Mouse (Mus musculus) thymus, postnatal 4 days (tissue): Measurements from ENCODE around the gene Gm9803.
A peak's percentile ranks its signal among the peaks of the same experiment; 100 is the strongest.
"Not testable (repeated sequence)": the region's sequence is repeated elsewhere in the genome, so short reads cannot be mapped to it uniquely, and the experiment has no call there.

Source experiments
- DNase-seq: peaks from one replicate; pipeline ENCODE4 v3.0.0; 2021

Gm9803 gene

GRCm38 (mm10) chr10:43523931-43524330 lies at the start of gene Gm9803:
TSS of gene Gm9803 (plus strand) at chr10:43524084.
- DNase-seq, result not testable (repeated sequence)

- DNase-seq, result peak; percentile 68
Observed at GRCm38 (mm10) chr10:43475376-43475775, 48.5 kb upstream of the Gm9803 start.

GRCm38 (mm10) chr10:43477459-43477858 lies 46.4 kb upstream of the Gm9803 start:
- DNase-seq, result no peak

GRCm38 (mm10) chr10:43477865-43478681 lies 45.8 kb upstream of the Gm9803 start:
- peak; percentile 51 for DNase-seq

- DNase-seq, result peak; percentile 79
Observed at GRCm38 (mm10) chr10:43478751-43479435, 45.0 kb upstream of the Gm9803 start, which contains the start of gene Bend3. TSS of gene Bend3 (plus strand) at chr10:43478831.

- peak; percentile 93 for DNase-seq
Observed at GRCm38 (mm10) chr10:43479436-43480157, 44.3 kb upstream of the Gm9803 start.

- no peak for DNase-seq
Observed at GRCm38 (mm10) chr10:43480227-43480849, 43.5 kb upstream of the Gm9803 start.

GRCm38 (mm10) chr10:43481179-43481578 lies 42.7 kb upstream of the Gm9803 start:
- DNase-seq, result no peak

GRCm38 (mm10) chr10:43482021-43482420 lies 41.9 kb upstream of the Gm9803 start:
- DNase-seq, result no peak

GRCm38 (mm10) chr10:43483426-43483995 lies 40.4 kb upstream of the Gm9803 start:
- no peak for DNase-seq

- DNase-seq, result no peak
Observed at GRCm38 (mm10) chr10:43485751-43486268, 38.1 kb upstream of the Gm9803 start.

- DNase-seq, result no peak
Observed at GRCm38 (mm10) chr10:43487441-43488010, 36.4 kb upstream of the Gm9803 start.

- no peak for DNase-seq
Observed at GRCm38 (mm10) chr10:43488258-43488657, 35.6 kb upstream of the Gm9803 start.

GRCm38 (mm10) chr10:43489139-43489538 lies 34.7 kb upstream of the Gm9803 start:
- DNase-seq, result no peak

GRCm38 (mm10) chr10:43489550-43489949 lies 34.3 kb upstream of the Gm9803 start:
- DNase-seq, result no peak

- no peak for DNase-seq
Observed at GRCm38 (mm10) chr10:43490034-43490433, 33.9 kb upstream of the Gm9803 start.

GRCm38 (mm10) chr10:43490846-43491245 lies 33.0 kb upstream of the Gm9803 start:
- DNase-seq, result no peak

GRCm38 (mm10) chr10:43502599-43502998 lies 21.3 kb upstream of the Gm9803 start:
- DNase-seq, result no peak

GRCm38 (mm10) chr10:43504291-43504690 lies 19.6 kb upstream of the Gm9803 start:
- DNase-seq, result no peak

GRCm38 (mm10) chr10:43507051-43507450 lies 16.8 kb upstream of the Gm9803 start:
- no peak for DNase-seq

- no peak for DNase-seq
Observed at GRCm38 (mm10) chr10:43509228-43509627, 14.7 kb upstream of the Gm9803 start.

- no peak for DNase-seq
Observed at GRCm38 (mm10) chr10:43512976-43513375, 10.9 kb upstream of the Gm9803 start.
